Mouse (Mus musculus) megakaryocyte-erythroid progenitor cell, adult 5-6 weeks (primary cell): ENCODE results near the gene Akip1. TPM values are rescaled to one million over a fixed set of nuclear protein-coding genes. Genes with fewer than 3 reads are reported as not detected.

Experiments used
- ATAC-seq: replicated peaks from 2 replicates; pipeline ENCODE4 v1.8.0; 2016; ENCODE audit warnings: mild to moderate bottlenecking, inconsistent platforms; ENCODE audit not compliant: severe bottlenecking, poor library complexity, low FRiP score, low TSS enrichment
- total RNA-seq, 2 experiments: library from RNA; stranded (forward) in 1 of 2; stranded (reverse) in 1 of 2; fragments of 200-1000, 215-1000 nt in 1 of 2; fragments of >200 nt in 1 of 2; fragmentation: Nextera tagmentation in 1 of 2; gene quantifications; 2 replicates each; pipeline ENCODE4 v1.2.3; 2014 to 2017

Gene Akip1
- total RNA-seq (2014; fragmentation: Nextera tagmentation), result 40.8 and 50.5 TPM in 2 replicates
- 35.3 and 43.5 TPM in 2 replicates for total RNA-seq (2017)

- peak; percentile 88 for ATAC-seq
These were observed at the start of gene Akip1, which contains the start of gene St5 for GRCm38 (mm10) chr7:109703190-109704015. TSS of gene Akip1 (plus strand) at chr7:109703690. TSS of gene St5 (minus strand) at chr7:109703605.

- ATAC-seq, result no peak
These were observed 48.6 kb upstream of the Akip1 start for GRCm38 (mm10) chr7:109654871-109655270.

- ATAC-seq, result no peak
These were observed 45.6 kb upstream of the Akip1 start for GRCm38 (mm10) chr7:109657884-109658283.

GRCm38 (mm10) chr7:109659278-109659677 is 44.2 kb upstream of the Akip1 start:
- ATAC-seq, result 0 out of 2 replicates have a peak, but pooled peaks have one; percentile 30

GRCm38 (mm10) chr7:109662626-109663025 is 40.9 kb upstream of the Akip1 start:
- ATAC-seq, result no peak

GRCm38 (mm10) chr7:109666664-109667063 is 36.8 kb upstream of the Akip1 start:
- no peak for ATAC-seq

- no peak for ATAC-seq
These were observed 33.9 kb upstream of the Akip1 start for GRCm38 (mm10) chr7:109669426-109670170.

- ATAC-seq, result peak; percentile 70
These were observed 31.7 kb upstream of the Akip1 start for GRCm38 (mm10) chr7:109671581-109672471.

- ATAC-seq, result no peak
These were observed 28.4 kb upstream of the Akip1 start for GRCm38 (mm10) chr7:109674944-109675628.

- ATAC-seq, result no peak
These were observed 23.2 kb upstream of the Akip1 start for GRCm38 (mm10) chr7:109680284-109680683.

GRCm38 (mm10) chr7:109680879-109681278 is 22.6 kb upstream of the Akip1 start:
- ATAC-seq, result no peak

- no peak for ATAC-seq
These were observed 16.8 kb upstream of the Akip1 start for GRCm38 (mm10) chr7:109686585-109687128.

GRCm38 (mm10) chr7:109690101-109690500 is 13.4 kb upstream of the Akip1 start:
- no peak for ATAC-seq

- no peak for ATAC-seq
These were observed 12.5 kb upstream of the Akip1 start for GRCm38 (mm10) chr7:109690961-109691360.

GRCm38 (mm10) chr7:109694576-109695338 is 8.7 kb upstream of the Akip1 start:
- ATAC-seq, result no peak

GRCm38 (mm10) chr7:109695339-109695726 is 8.2 kb upstream of the Akip1 start:
- ATAC-seq, result no peak

- no peak for ATAC-seq
These were observed 3.3 kb upstream of the Akip1 start for GRCm38 (mm10) chr7:109700213-109700612.

GRCm38 (mm10) chr7:109702721-109703120 is 769 bp upstream of the Akip1 start:
- no peak for ATAC-seq
